Mouse (Mus musculus) embryo, embryonic 11 days (tissue): ENCODE measurements around the gene Mllt11.
A peak's percentile ranks its signal among the peaks of the same experiment; 100 is the strongest.
"Not testable (repeated sequence)": the region's sequence is repeated elsewhere in the genome, so short reads cannot be mapped to it uniquely, and the experiment has no call there.

Experiments
- DNase-seq: peaks from one replicate; pipeline ENCODE4 v3.0.0-alpha.2; 2015

The Mllt11 gene

GRCm38 (mm10) chr3:95216655-95217254, 15.2 kb downstream of the Mllt11 start:
- DNase-seq: no peak

GRCm38 (mm10) chr3:95213609-95213975, 18.4 kb downstream of the Mllt11 start:
- DNase-seq: no peak

GRCm38 (mm10) chr3:95212889-95213608, 18.9 kb downstream of the Mllt11 start:
- not testable (repeated sequence) for DNase-seq

GRCm38 (mm10) chr3:95210585-95210984, 21.4 kb downstream of the Mllt11 start:
- no peak for DNase-seq

GRCm38 (mm10) chr3:95208286-95208685, 23.7 kb downstream of the Mllt11 start:
- DNase-seq: no peak

- no peak for DNase-seq
Measured at GRCm38 (mm10) chr3:95203880-95204279, 28.1 kb downstream of the Mllt11 start.

GRCm38 (mm10) chr3:95200562-95200961, 31.4 kb downstream of the Mllt11 start:
- DNase-seq: no peak

- DNase-seq: no peak
Measured at GRCm38 (mm10) chr3:95200132-95200531, 31.8 kb downstream of the Mllt11 start.

GRCm38 (mm10) chr3:95199101-95199500, 32.9 kb downstream of the Mllt11 start:
- no peak for DNase-seq

- DNase-seq: no peak
Measured at GRCm38 (mm10) chr3:95195772-95196171, 36.2 kb downstream of the Mllt11 start.

GRCm38 (mm10) chr3:95194721-95195135, 37.2 kb downstream of the Mllt11 start:
- DNase-seq: no peak

- no peak for DNase-seq
Measured at GRCm38 (mm10) chr3:95186888-95187287, 45.1 kb downstream of the Mllt11 start.

- DNase-seq: no peak
Measured at GRCm38 (mm10) chr3:95186100-95186499, 45.9 kb downstream of the Mllt11 start.

- no peak for DNase-seq
Measured at GRCm38 (mm10) chr3:95184796-95185577, 47.0 kb downstream of the Mllt11 start.

GRCm38 (mm10) chr3:95181841-95182240, 50.1 kb downstream of the Mllt11 start:
- DNase-seq: no peak

GRCm38 (mm10) chr3:95179890-95180289, 52.1 kb downstream of the Mllt11 start:
- no peak for DNase-seq

- DNase-seq: no peak
Measured at GRCm38 (mm10) chr3:95178948-95179347, 53.0 kb downstream of the Mllt11 start.

GRCm38 (mm10) chr3:95177583-95177982, 54.4 kb downstream of the Mllt11 start:
- DNase-seq: no peak

- no peak for DNase-seq
Measured at GRCm38 (mm10) chr3:95176500-95176899, 55.5 kb downstream of the Mllt11 start.

- peak; percentile 84 for DNase-seq
Measured at GRCm38 (mm10) chr3:95174011-95174592, 57.9 kb downstream of the Mllt11 start.

GRCm38 (mm10) chr3:95173256-95173949, 58.6 kb downstream of the Mllt11 start:
- DNase-seq: peak; percentile 43

GRCm38 (mm10) chr3:95172526-95173255, 59.3 kb downstream of the Mllt11 start:
- DNase-seq: peak; percentile 10
